11 mouse cellular contexts compared by ENCODE assay signal in genomic region chr17:45582715-45583355, GRCm38 (mm10). TPM values are rescaled to one million over a fixed set of nuclear protein-coding genes. Genes with fewer than 3 reads are reported as not detected.
DNase-seq lines count a peak whose midpoint lies in the region; TF ChIP-seq lines count a peak whose summit lies in the region.
"Had no signal": no experiment of that assay in that cellular context is flagged by ENCODE, and none has a peak within 500 bp of the region (broad histone marks: within the 10 kb centered on the region; RNA-seq: fewer than 3 reads in every experiment).

No protein-coding gene starts in this region.

- H3K4me1 ChIP-seq in lung, adult 2 months (ENCODE audit: control insufficient read depth, insufficient read depth, low read length) = peaks cover 23% of the 10 kb centered on the region
- H3K4me1 ChIP-seq in bone marrow, adult 2 months (ENCODE audit: control insufficient read depth, insufficient read depth, low read length) = peaks cover 18% of the 10 kb centered on the region
- H3K4me1 ChIP-seq in small intestine, adult 2 months (ENCODE audit: control insufficient read depth, insufficient read depth, insufficient read length, low read length) = peaks cover 3% of the 10 kb centered on the region

- 44% methylated on average over 6 of the region's 6 CpGs for WGBS in lung, adult 2 months
- 17% methylated on average over 6 of the region's 6 CpGs for WGBS in bone marrow, adult 2 months
- 58% methylated on average over 6 of the region's 6 CpGs for WGBS in small intestine, adult 2 months

- no peak for TF ChIP-seq POLR2A in lung, adult 2 months (IDR thresholded peaks at IDR 0.05; ENCODE audit: borderline replicate concordance, extremely low read depth, low read depth, low read length)
- no peak for TF ChIP-seq POLR2A in bone marrow, adult 2 months (IDR thresholded peaks at IDR 0.05; ENCODE audit: borderline replicate concordance, control insufficient read depth, low read depth, low read length)
- no peak for TF ChIP-seq POLR2A in small intestine, adult 2 months (IDR thresholded peaks at IDR 0.05; ENCODE audit: low read depth, low read length)

- H3K27ac ChIP-seq in bone marrow, adult 2 months (ENCODE audit: control insufficient read depth, insufficient read depth, low read depth, low read length, poor library complexity) = peak overlapping the region; percentile 54; the same call in 1 of the 2 replicates
- no peak overlapping the region for H3K27ac ChIP-seq in small intestine, adult 2 months (ENCODE audit: insufficient read depth, low read depth, low read length)
- H3K27ac ChIP-seq: lung, embryonic 15.5 days had no signal

- no peaks in the 10 kb centered on the region for H3K27me3 ChIP-seq in small intestine, adult 2 months (ENCODE audit: control insufficient read depth, insufficient read depth, low read length)
- H3K27me3 ChIP-seq: lung, embryonic 15.5 days had no signal

- DNase-seq in cerebellum, adult 11 months = peak; percentile 10
- DNase-seq in cerebellum, postnatal 4 days (ENCODE audit: low spot score in 2 of 2) = no peak
- no peak for DNase-seq in lung, adult 2 months
- DNase-seq in lung, adult 18-20 months = no peak
- no peak for DNase-seq in layer of hippocampus, adult 9-10 months (ENCODE audit: low spot score)
- DNase-seq in urinary bladder, postnatal 36 days (ENCODE audit: low spot score in 2 of 2) = no peak
- DNase-seq: kidney, adult 11 months had no signal

- no peak overlapping the region for H3K4me3 ChIP-seq in lung, adult 2 months (replicated peaks; ENCODE audit: extremely low read depth, low read depth, low read length)
- H3K4me3 ChIP-seq in bone marrow, adult 2 months (replicated peaks; ENCODE audit: control insufficient read depth, low read depth, low read length) = peak overlapping the region; percentile 29
- no peak overlapping the region for H3K4me3 ChIP-seq in small intestine, adult 2 months (ENCODE audit: low read depth, low read length)
- H3K4me3 ChIP-seq: lung, embryonic 15.5 days had no signal

- TF ChIP-seq CTCF in lung, adult 2 months (IDR thresholded peaks at IDR 0.05; ENCODE audit: insufficient read depth, low read length) = peak; percentile 53
- peak; percentile 68 for TF ChIP-seq CTCF in bone marrow, adult 2 months (IDR thresholded peaks at IDR 0.05; ENCODE audit: control insufficient read depth, insufficient read depth, low read length)
- TF ChIP-seq CTCF in small intestine, adult 2 months (IDR thresholded peaks at IDR 0.05; ENCODE audit: extremely low read depth, insufficient read length, insufficient replicate concordance, low read depth, low read length) = peak; percentile 62; the same call in 1 of the 2 replicates

- H3K36me3 ChIP-seq in small intestine, adult 2 months (ENCODE audit: control insufficient read depth, insufficient read depth, low read length) = no peaks in the 10 kb centered on the region; the same call in 1 of the 2 replicates

RNA-seq across cellular contexts. Expression of gene Hsp90ab1, which starts 9.8 kb away (rescaled TPM):
- polyA plus RNA-seq in lung, adult 2 months (2012; rRNA removed) = 212 and 340 TPM in 2 replicates
- polyA plus RNA-seq in bone marrow, adult 2 months (2011; ENCODE audit: insufficient read depth, insufficient read length, low replicate concordance, missing spikeins) = 576 and 1,077 TPM in 2 replicates
- 93.8 and 157 TPM in 2 replicates for polyA plus RNA-seq in small intestine, adult 2 months (2012; rRNA removed)

RNA-seq across cellular contexts. Expression of gene Slc29a1, which starts 16.6 kb away (rescaled TPM):
- polyA plus RNA-seq in lung, adult 2 months (2012; rRNA removed) = 185 and 186 TPM in 2 replicates
- 73.1 and 109 TPM in 2 replicates for polyA plus RNA-seq in bone marrow, adult 2 months (2011; ENCODE audit: insufficient read depth, insufficient read length, low replicate concordance, missing spikeins)
- 26.1 and 35.2 TPM in 2 replicates for polyA plus RNA-seq in small intestine, adult 2 months (2012; rRNA removed)

RNA-seq across cellular contexts. Expression of gene Mymx, which starts 19.1 kb away (rescaled TPM):
- polyA plus RNA-seq in lung, adult 2 months (2012; rRNA removed) = not detected in 2 replicates
- polyA plus RNA-seq in bone marrow, adult 2 months (2011; ENCODE audit: insufficient read depth, insufficient read length, low replicate concordance, missing spikeins) = 9.3 TPM in 1 of 2 replicates, not detected in the other
- polyA plus RNA-seq in small intestine, adult 2 months (2012; rRNA removed) = 0.75 and 5.8 TPM in 2 replicates
- polyA plus RNA-seq: frontal cortex, adult 2 months had no signal

RNA-seq across cellular contexts. Expression of gene Slc35b2, which starts 19.2 kb away (rescaled TPM):
- polyA plus RNA-seq in lung, adult 2 months (2012; rRNA removed) = 89.9 and 102 TPM in 2 replicates
- polyA plus RNA-seq in bone marrow, adult 2 months (2011; ENCODE audit: insufficient read depth, insufficient read length, low replicate concordance, missing spikeins) = 14.7 and 22.7 TPM in 2 replicates
- polyA plus RNA-seq in small intestine, adult 2 months (2012; rRNA removed) = 98.2 and 105 TPM in 2 replicates

RNA-seq across cellular contexts. Expression of gene Nfkbie, which starts 27.3 kb away (rescaled TPM):
- polyA plus RNA-seq in lung, adult 2 months (2012; rRNA removed) = 7.2 and 7.8 TPM in 2 replicates
- 6.9 and 14.8 TPM in 2 replicates for polyA plus RNA-seq in bone marrow, adult 2 months (2011; ENCODE audit: insufficient read depth, insufficient read length, low replicate concordance, missing spikeins)
- polyA plus RNA-seq in small intestine, adult 2 months (2012; rRNA removed) = 4.6 and 6.2 TPM in 2 replicates
